Mouse (Mus musculus): ENCODE measurements around the gene Fgf15. TPM values are rescaled to one million over a fixed set of nuclear protein-coding genes. Genes with fewer than 3 reads are reported as not detected.

The Fgf15 gene
- polyA plus RNA-seq (2012; rRNA removed): 0.15 TPM in 1 of 2 replicates, not detected in the other

GRCm38 (mm10) chr7:144896294-144897218 lies at the start of gene Fgf15:
TSS of gene Fgf15 (plus strand) at chr7:144896531.

GRCm38 (mm10) chr7:144847067-144847466 lies 49.3 kb upstream of the Fgf15 start, which contains the start of gene Fgf4:
TSS of gene Fgf4 (plus strand) at chr7:144847367.

GRCm38 (mm10) chr7:144914948-144915750 lies 18.8 kb downstream of the Fgf15 start, which contains the start of gene LTO1:
TSS of gene LTO1 (plus strand) at chr7:144915100.

GRCm38 (mm10) chr7:144939344-144940002 lies 43.1 kb downstream of the Fgf15 start, which contains the start of gene Ccnd1:
TSS of gene Ccnd1 (minus strand) at chr7:144939925.

Other genes starting within 250 kb of the Fgf15 start
- 165 and 191 TPM in 2 replicates for gene Ano1, start 144.6 kb upstream of the Fgf15 start, polyA plus RNA-seq (2012; rRNA removed)
- gene Fgf3, start 58.4 kb upstream of the Fgf15 start, polyA plus RNA-seq (2012; rRNA removed): 0.35 TPM in 1 of 2 replicates, not detected in the other
- gene Fgf4, start 49.2 kb upstream of the Fgf15 start, polyA plus RNA-seq (2012; rRNA removed): 0.03 and 0.07 TPM in 2 replicates
- gene LTO1, start 18.6 kb downstream of the Fgf15 start, polyA plus RNA-seq (2012; rRNA removed): 12.7 and 15.0 TPM in 2 replicates
- gene Ccnd1, start 43.4 kb downstream of the Fgf15 start, polyA plus RNA-seq (2012; rRNA removed): 63.7 and 69.3 TPM in 2 replicates